Mouse (Mus musculus): ENCODE results near the gene Ap4b1. TPM values are rescaled to one million over a fixed set of nuclear protein-coding genes. Genes with fewer than 3 reads are reported as not detected.
"Not testable (repeated sequence)": the region's sequence is repeated elsewhere in the genome, so short reads cannot be mapped to it uniquely, and the experiment has no call there.

Gene Ap4b1
- polyA plus RNA-seq, 1 experiment from 2014 or later: 23.4 TPM

- Histone ChIP-seq H3K4me3 (replicated peaks) (no peak overlapping the region), H3K9me3 (replicated peaks) (no peaks in the 10 kb centered on the region), H3K27me3 (no peaks in the 10 kb centered on the region), H3K27ac (replicated peaks) (peak overlapping the region; percentile 66), H3K4me1 (no peaks in the 10 kb centered on the region), H3K9ac (no peak overlapping the region), H3K36me3 (peaks cover 29% of the 10 kb centered on the region), H3K4me2 (replicated peaks) (no peak overlapping the region)
- 72% methylated on average over 10 of the region's 10 CpGs for WGBS
- 0 out of 2 replicates have a peak, but pooled peaks have one; percentile 51 for ATAC-seq (ENCODE audit: insufficient number of reproducible peaks, low FRiP score, low TSS enrichment, low read depth)
Observed at GRCm38 (mm10) chr3:103801631-103802531, 7.4 kb upstream of the Ap4b1 start.

DNA sequence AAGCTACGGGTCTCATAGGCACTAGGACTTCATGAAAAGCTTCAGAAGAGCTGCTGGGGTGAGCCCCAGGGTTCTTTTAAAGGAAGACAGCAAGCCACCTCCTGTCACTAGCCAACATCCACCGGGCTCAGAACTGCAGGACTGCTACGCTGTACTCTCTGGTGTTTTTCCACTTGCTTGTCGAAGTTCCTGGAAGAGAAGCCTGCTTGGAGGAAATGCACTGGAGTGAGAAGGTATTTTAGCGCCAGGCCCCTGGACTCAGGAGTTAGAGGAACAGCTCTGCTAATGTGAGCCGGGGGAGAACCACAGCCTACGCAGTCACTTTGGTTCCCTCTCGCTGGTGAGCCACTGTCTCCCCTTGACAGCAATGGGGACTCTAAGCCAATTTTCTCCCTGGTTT is 6.5 kb upstream of the Ap4b1 start:
- Histone ChIP-seq H3K9ac (no peak overlapping the region), H3K27me3 (no peaks in the 10 kb centered on the region), H3K36me3 (peaks cover 29% of the 10 kb centered on the region), H3K9me3 (replicated peaks) (no peaks in the 10 kb centered on the region), H3K4me2 (replicated peaks) (no peak overlapping the region), H3K4me3 (replicated peaks) (no peak overlapping the region), H3K27ac (replicated peaks) (no peak overlapping the region), H3K4me1 (peaks cover 2% of the 10 kb centered on the region)
- WGBS: 84% methylated on average over 8 of the region's 8 CpGs
- no peak for ATAC-seq (ENCODE audit: insufficient number of reproducible peaks, low FRiP score, low TSS enrichment, low read depth)

- peaks cover 29% of the 10 kb centered on the region for H3K36me3 ChIP-seq
- H3K4me1 ChIP-seq: peaks cover 18% of the 10 kb centered on the region
- H3K27me3 ChIP-seq: no peaks in the 10 kb centered on the region
- no peak for ATAC-seq (ENCODE audit: insufficient number of reproducible peaks, low FRiP score, low TSS enrichment, low read depth)
- no peak overlapping the region for H3K4me3 ChIP-seq (replicated peaks)
- H3K9ac ChIP-seq: no peak overlapping the region
- H3K27ac ChIP-seq (replicated peaks): no peak overlapping the region
- 79% methylated on average over 1 of the region's 1 CpGs for WGBS
- H3K4me2 ChIP-seq (replicated peaks): no peak overlapping the region
- no peaks in the 10 kb centered on the region for H3K9me3 ChIP-seq (replicated peaks)
Observed at GRCm38 (mm10) chr3:103805671-103806070, 3.6 kb upstream of the Ap4b1 start.

- ATAC-seq (ENCODE audit: insufficient number of reproducible peaks, low FRiP score, low TSS enrichment, low read depth): no peak
- peak overlapping the region; percentile 80 for H3K4me3 ChIP-seq (replicated peaks)
- H3K27ac ChIP-seq (replicated peaks): peak overlapping the region; percentile 94
- no peaks in the 10 kb centered on the region for H3K9me3 ChIP-seq (replicated peaks)
- H3K36me3 ChIP-seq: peaks cover 21% of the 10 kb centered on the region
- H3K4me1 ChIP-seq: peaks cover 18% of the 10 kb centered on the region
- H3K27me3 ChIP-seq: no peaks in the 10 kb centered on the region
- peak overlapping the region; percentile 77 for H3K9ac ChIP-seq
- WGBS: 3% methylated on average over 14 of the region's 14 CpGs
- H3K4me2 ChIP-seq (replicated peaks): peak overlapping the region; percentile 59
Observed at GRCm38 (mm10) chr3:103809799-103810150, 455 bp downstream of the Ap4b1 start.

GRCm38 (mm10) chr3:103810967-103811366 is 1.6 kb downstream of the Ap4b1 start:
- Histone ChIP-seq H3K36me3 (peaks cover 23% of the 10 kb centered on the region), H3K4me1 (peaks cover 18% of the 10 kb centered on the region), H3K27ac (replicated peaks) (no peak overlapping the region), H3K4me3 (replicated peaks) (no peak overlapping the region), H3K4me2 (replicated peaks) (no peak overlapping the region), H3K27me3 (no peaks in the 10 kb centered on the region), H3K9me3 (replicated peaks) (no peaks in the 10 kb centered on the region), H3K9ac (no peak overlapping the region)
- WGBS: 88% methylated on average over 6 of the region's 6 CpGs
- no peak for ATAC-seq (ENCODE audit: insufficient number of reproducible peaks, low FRiP score, low TSS enrichment, low read depth)

- no peak overlapping the region for H3K27ac ChIP-seq (replicated peaks)
- H3K36me3 ChIP-seq: peaks cover 7% of the 10 kb centered on the region; the same call in 1 of the 2 replicates
- H3K9me3 ChIP-seq (replicated peaks): no peaks in the 10 kb centered on the region
- no peak overlapping the region for H3K4me2 ChIP-seq (replicated peaks)
- H3K9ac ChIP-seq: no peak overlapping the region
- H3K4me1 ChIP-seq: no peaks in the 10 kb centered on the region
- no peak overlapping the region for H3K4me3 ChIP-seq (replicated peaks)
- H3K27me3 ChIP-seq: no peaks in the 10 kb centered on the region
- no peak for ATAC-seq (ENCODE audit: insufficient number of reproducible peaks, low FRiP score, low TSS enrichment, low read depth)
Observed at GRCm38 (mm10) chr3:103827548-103827947, 18.2 kb downstream of the Ap4b1 start.

- Histone ChIP-seq H3K4me3 (replicated peaks) (no peak overlapping the region), H3K9me3 (replicated peaks) (no peaks in the 10 kb centered on the region), H3K4me1 (no peaks in the 10 kb centered on the region), H3K4me2 (replicated peaks) (no peak overlapping the region), H3K27ac (replicated peaks) (no peak overlapping the region), H3K27me3 (no peaks in the 10 kb centered on the region), H3K9ac (no peak overlapping the region), H3K36me3 (no peaks in the 10 kb centered on the region)
- ATAC-seq (ENCODE audit: insufficient number of reproducible peaks, low FRiP score, low TSS enrichment, low read depth): no peak
- WGBS: 75% methylated on average over 3 of the region's 3 CpGs
Observed at GRCm38 (mm10) chr3:103829036-103829435, 19.7 kb downstream of the Ap4b1 start.

GRCm38 (mm10) chr3:103830681-103831080 is 21.4 kb downstream of the Ap4b1 start:
- H3K4me2 ChIP-seq (replicated peaks); H3K27ac ChIP-seq (replicated peaks); H3K4me3 ChIP-seq (replicated peaks); H3K27me3 ChIP-seq; ATAC-seq (ENCODE audit: insufficient number of reproducible peaks, low FRiP score, low TSS enrichment, low read depth); H3K9ac ChIP-seq; H3K4me1 ChIP-seq; H3K9me3 ChIP-seq (replicated peaks); H3K36me3 ChIP-seq: not testable (repeated sequence)
- WGBS: 42% methylated on average over 1 of the region's 1 CpGs

DNA sequence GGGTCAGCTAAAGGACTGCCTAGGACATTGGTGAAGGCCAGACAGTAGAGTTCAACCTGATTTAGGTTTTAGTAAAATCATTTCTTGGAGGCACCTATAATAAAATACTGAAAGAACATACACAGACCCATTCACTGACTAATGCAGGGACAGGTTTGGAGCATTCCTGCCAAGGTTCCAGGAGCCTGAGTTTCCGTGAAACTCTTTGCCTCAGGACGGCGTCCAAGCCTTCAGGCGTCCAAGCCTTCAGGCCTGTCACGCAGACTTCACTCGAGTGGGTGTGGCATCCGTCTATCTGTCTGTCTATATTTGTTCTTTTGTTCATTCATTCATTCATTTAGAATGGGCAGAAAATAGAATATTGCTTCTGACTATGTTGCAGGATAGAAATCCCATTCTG is 21.8 kb downstream of the Ap4b1 start:
- no peaks in the 10 kb centered on the region for H3K36me3 ChIP-seq
- H3K4me1 ChIP-seq: no peaks in the 10 kb centered on the region
- 50% methylated on average over 7 of the region's 7 CpGs for WGBS
- H3K4me3 ChIP-seq (replicated peaks): no peak overlapping the region
- H3K9ac ChIP-seq: no peak overlapping the region
- no peaks in the 10 kb centered on the region for H3K27me3 ChIP-seq
- no peaks in the 10 kb centered on the region for H3K9me3 ChIP-seq (replicated peaks)
- no peak overlapping the region for H3K4me2 ChIP-seq (replicated peaks)
- no peak for ATAC-seq (ENCODE audit: insufficient number of reproducible peaks, low FRiP score, low TSS enrichment, low read depth)
- no peak overlapping the region for H3K27ac ChIP-seq (replicated peaks)

DNA sequence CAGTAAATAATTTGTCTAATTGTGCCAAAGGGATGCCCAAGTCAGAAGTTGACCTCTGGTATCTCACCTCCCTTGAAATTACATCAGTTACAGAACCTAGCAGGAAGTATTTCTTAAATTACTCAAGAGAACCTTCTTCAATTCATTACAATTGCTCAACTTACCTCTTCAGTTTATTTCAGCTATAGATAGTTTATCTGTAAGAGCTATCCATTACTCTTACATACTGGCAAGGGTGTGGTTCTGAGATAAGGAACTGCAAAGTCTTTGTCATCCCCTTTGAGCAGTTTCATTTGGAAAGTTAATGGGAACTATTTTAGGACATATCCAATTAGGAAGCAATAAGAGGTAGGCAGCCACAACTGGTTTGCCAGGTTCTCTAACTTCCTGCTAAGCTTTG is 23.1 kb downstream of the Ap4b1 start, which contains the start of gene Bcl2l15:
Gene Bcl2l15, plus strand, starts transcription at position 176 of the 400 bp plus-strand sequence.
- no peak for ATAC-seq (ENCODE audit: insufficient number of reproducible peaks, low FRiP score, low TSS enrichment, low read depth)
- no peaks in the 10 kb centered on the region for H3K4me1 ChIP-seq
- no peak within 1 kb of the TSS for H3K9ac ChIP-seq
- no peak within 1 kb of the TSS for H3K27ac ChIP-seq (replicated peaks)
- H3K9me3 ChIP-seq (replicated peaks): no peaks in the 10 kb centered on the region
- no peaks in the 10 kb centered on the region for H3K36me3 ChIP-seq
- no peak within 1 kb of the TSS for H3K4me3 ChIP-seq (replicated peaks)
- H3K4me2 ChIP-seq (replicated peaks): no peak within 1 kb of the TSS
- no peaks in the 10 kb centered on the region for H3K27me3 ChIP-seq

DNA sequence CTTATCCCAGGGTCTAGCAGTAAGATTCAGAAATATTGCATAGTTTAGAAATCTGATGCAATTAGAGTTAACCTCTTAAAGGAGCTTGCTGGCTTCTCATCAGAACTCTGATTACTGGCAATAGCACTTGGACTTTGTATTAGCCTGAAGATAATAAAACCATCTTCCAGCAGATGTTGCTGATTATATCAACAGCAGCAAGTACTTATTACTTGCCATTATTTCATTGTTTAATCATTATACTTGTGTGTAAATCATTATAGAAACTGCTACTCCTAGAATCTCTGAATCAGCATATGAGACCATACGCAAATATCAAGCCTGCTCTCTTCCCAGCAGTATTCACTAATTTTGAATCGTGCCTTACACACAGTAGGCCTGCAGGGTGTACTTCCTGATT is 24.7 kb downstream of the Ap4b1 start:
- Histone ChIP-seq H3K4me2 (replicated peaks) (no peak overlapping the region), H3K4me1 (no peaks in the 10 kb centered on the region), H3K27ac (replicated peaks) (no peak overlapping the region), H3K9ac (no peak overlapping the region), H3K36me3 (no peaks in the 10 kb centered on the region), H3K4me3 (replicated peaks) (no peak overlapping the region), H3K9me3 (replicated peaks) (no peaks in the 10 kb centered on the region), H3K27me3 (no peaks in the 10 kb centered on the region)
- 80% methylated on average over 2 of the region's 2 CpGs for WGBS
- no peak for ATAC-seq (ENCODE audit: insufficient number of reproducible peaks, low FRiP score, low TSS enrichment, low read depth)

Measured in embryonic facial prominence, embryonic 15.5 days (tissue).